Mouse (Mus musculus) kidney, adult 9 months (tissue): ENCODE measurements at regions not wholly inside any gene's neighbourhood (a gene's known extent, or its start where the extent isn't known, plus 50 kb on each side); places are given as distances from the start of the nearest gene placed in this dataset.

Experiments
- DNase-seq: peaks from one replicate; pipeline ENCODE4 v3.0.0; 2022

DNA sequence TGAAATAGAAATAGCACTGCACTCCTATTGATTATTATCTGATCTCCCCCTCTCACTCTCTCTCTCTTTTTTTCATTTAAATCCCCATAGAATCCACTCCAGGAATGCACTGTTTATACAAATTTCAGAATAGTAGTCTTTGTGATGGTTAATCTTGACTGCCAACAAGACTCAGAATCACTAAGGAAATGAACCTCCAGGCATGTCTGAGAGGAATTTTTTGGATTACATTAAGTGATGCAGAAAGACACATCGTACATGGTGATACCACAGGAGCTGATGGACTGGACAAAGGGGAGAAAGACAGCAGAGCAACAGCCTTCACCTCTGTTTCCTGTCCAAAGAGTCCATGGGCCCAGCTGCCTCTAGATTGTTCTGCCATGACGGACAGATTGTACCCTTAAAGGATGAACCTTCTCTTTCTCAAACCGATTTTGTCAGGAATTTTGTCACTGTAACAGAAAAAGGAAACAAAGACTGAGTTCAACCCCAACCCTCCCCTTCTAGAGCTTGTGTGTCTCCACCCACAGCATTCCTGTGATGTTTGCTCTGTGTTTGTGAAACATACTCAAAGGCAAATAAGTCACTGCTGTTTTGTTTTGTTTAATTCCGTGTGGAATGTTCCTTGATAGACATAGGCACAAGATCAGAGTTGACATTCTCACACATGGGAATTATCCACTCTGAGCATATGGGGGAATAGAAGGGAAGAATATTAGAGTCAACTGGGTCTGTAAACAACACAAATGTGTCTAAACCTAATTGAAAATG is 59.1 kb upstream of the Gm34302 start:
- DNase-seq, result no peak

DNA sequence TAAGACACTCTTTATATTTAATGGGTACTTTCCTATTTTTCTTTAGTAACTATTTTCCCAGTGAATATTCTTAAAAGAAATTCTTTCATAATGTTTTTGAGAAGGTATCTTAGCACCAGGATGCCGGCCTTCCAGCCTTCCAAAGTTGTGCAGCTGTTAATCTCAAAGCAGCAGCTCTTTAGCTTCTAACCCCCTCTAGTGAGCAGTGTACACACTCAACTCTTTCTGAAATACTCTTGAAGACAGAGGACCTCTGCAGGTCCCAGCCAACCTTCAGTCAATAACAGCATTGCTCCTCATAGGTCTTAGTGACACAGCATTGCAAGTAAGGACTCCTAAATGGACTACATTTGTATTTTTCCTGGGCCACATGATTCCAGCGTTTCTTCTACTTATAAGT is 55.2 kb upstream of the Gm34302 start:
- no peak for DNase-seq

DNA sequence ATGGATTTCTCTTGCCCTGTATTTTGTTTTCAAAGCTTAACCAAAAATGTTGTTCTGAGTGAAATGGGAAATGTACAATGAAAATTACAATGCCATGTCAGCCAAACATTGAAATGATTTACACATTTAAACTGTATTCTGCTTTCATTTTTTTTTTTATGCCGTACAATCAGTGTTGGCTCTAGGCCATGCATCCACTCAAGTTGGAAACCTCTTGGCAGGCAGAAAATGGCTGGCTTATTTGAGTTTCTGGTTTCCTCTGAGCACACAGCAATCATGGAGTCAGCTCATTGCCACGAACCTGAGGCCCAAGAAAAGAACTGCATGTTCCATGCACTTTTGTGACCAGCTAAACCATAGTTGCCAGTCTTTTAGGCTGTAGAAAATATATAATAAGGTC is 50.5 kb upstream of the Gm34302 start:
- DNase-seq, result no peak
